Mouse (Mus musculus) liver, adult 10 weeks (tissue): Measurements from ENCODE around the gene Defb21. TPM values are rescaled to one million over a fixed set of nuclear protein-coding genes. Genes with fewer than 3 reads are reported as not detected.

Source experiments
- polyA plus RNA-seq: library from polyadenylated mRNA; stranded (reverse); fragments of 350-450 nt; fragmentation: Illumina TruSeq; extraction: RNeasy Lipid Tissue Mini Kit (QIAGEN cat#74804); gene quantifications from one replicate; pipeline ENCODE4 v1.2.3, GENCODE M21; 2014; ENCODE audit warnings: low read depth, low replicate concordance

Gene Defb21
- not detected for polyA plus RNA-seq

GRCm38 (mm10) chr2:152572114-152572794, at the start of gene Defb21:
TSS of gene Defb21 (plus strand) at chr2:152572744.

GRCm38 (mm10) chr2:152539944-152540710, 32.4 kb upstream of the Defb21 start, which contains the start of gene Defb29:
TSS of gene Defb29 (minus strand) at chr2:152540098.

GRCm38 (mm10) chr2:152569038-152569437, 3.5 kb upstream of the Defb21 start, which contains the start of gene Gm17416:
TSS of gene Gm17416 (plus strand) at chr2:152569338.

GRCm38 (mm10) chr2:152580107-152580506, 7.6 kb downstream of the Defb21 start, which contains the start of gene Defb19:
TSS of gene Defb19 (minus strand) at chr2:152580312.

GRCm38 (mm10) chr2:152599299-152599698, 26.8 kb downstream of the Defb21 start, which contains the start of gene Defb45:
TSS of gene Defb45 (minus strand) at chr2:152599399.

GRCm38 (mm10) chr2:152604057-152604456, 31.5 kb downstream of the Defb21 start, which contains the start of gene Defb36:
TSS of gene Defb36 (plus strand) at chr2:152604327.

GRCm38 (mm10) chr2:152622953-152623352, 50.4 kb downstream of the Defb21 start, which contains the start of gene Defb25:
TSS of gene Defb25 (minus strand) at chr2:152623053.

Other genes with a start within 250 kb of the Defb21 start
- gene Rbck1, start 240.1 kb upstream of the Defb21 start, polyA plus RNA-seq: 1.8 TPM
- 0.61 TPM for gene Trib3, start 228.7 kb upstream of the Defb21 start, polyA plus RNA-seq
- gene Nrsn2, start 196.1 kb upstream of the Defb21 start, polyA plus RNA-seq: not detected
- 0.34 TPM for gene Sox12, start 174.7 kb upstream of the Defb21 start, polyA plus RNA-seq
- gene Zcchc3, start 157.7 kb upstream of the Defb21 start, polyA plus RNA-seq: 0.19 TPM
- not detected for gene 6820408C15Rik, start 157.2 kb upstream of the Defb21 start, polyA plus RNA-seq
- gene Defb23, start 108.1 kb upstream of the Defb21 start, polyA plus RNA-seq: not detected
- gene Defb20, start 95.7 kb upstream of the Defb21 start, polyA plus RNA-seq: not detected
- gene Defb22, start 82.6 kb upstream of the Defb21 start, polyA plus RNA-seq: not detected
- not detected for gene Defb26, start 61.1 kb upstream of the Defb21 start, polyA plus RNA-seq
- not detected for gene Defb28, start 54.5 kb upstream of the Defb21 start, polyA plus RNA-seq
- not detected for gene Defb29, start 32.6 kb upstream of the Defb21 start, polyA plus RNA-seq
- gene Gm17416, start 3.4 kb upstream of the Defb21 start, polyA plus RNA-seq: not detected
- not detected for gene Defb19, start 7.6 kb downstream of the Defb21 start, polyA plus RNA-seq
- gene Defb45, start 26.7 kb downstream of the Defb21 start, polyA plus RNA-seq: not detected
- gene Defb36, start 31.6 kb downstream of the Defb21 start, polyA plus RNA-seq: not detected
- gene Defb25, start 50.3 kb downstream of the Defb21 start, polyA plus RNA-seq: not detected
- not detected for gene Rem1, start 54.2 kb downstream of the Defb21 start, polyA plus RNA-seq
- gene H13, start 96.7 kb downstream of the Defb21 start, polyA plus RNA-seq: 35.5 TPM
- gene Mcts2, start 114.3 kb downstream of the Defb21 start, polyA plus RNA-seq: 6.6 TPM
- gene Id1, start 163.5 kb downstream of the Defb21 start, polyA plus RNA-seq: 8.1 TPM
- not detected for gene Cox4i2, start 181.4 kb downstream of the Defb21 start, polyA plus RNA-seq